Mouse (Mus musculus): Measurements from ENCODE around the gene Gm2a. TPM values are rescaled to one million over a fixed set of nuclear protein-coding genes. Genes with fewer than 3 reads are reported as not detected.

Gm2a gene
- polyA plus RNA-seq, 1 experiment = 5.8 TPM

DNA sequence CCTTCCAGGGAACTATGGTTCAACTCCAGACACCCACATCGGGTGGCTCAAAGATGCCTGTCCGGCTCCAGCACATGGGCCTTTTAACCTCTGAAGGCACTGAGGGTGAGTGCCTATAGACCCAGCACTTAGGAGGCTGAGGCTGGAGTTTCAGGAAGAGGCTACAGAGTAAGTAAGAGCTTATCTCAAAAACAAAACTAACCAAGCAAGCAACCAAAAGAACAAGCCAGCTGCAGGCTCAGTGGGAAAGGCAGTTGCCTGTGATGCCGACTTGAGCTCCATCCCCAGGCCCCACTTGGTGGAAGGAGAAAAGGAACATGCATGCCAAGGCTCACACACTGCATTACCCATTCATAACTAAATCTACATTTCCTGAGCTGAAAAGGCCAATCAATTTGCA, 19.4 kb upstream of the Gm2a start:
- H3ac ChIP-seq (ENCODE audit: control insufficient read depth, insufficient read length) = no peak overlapping the region
- no peak overlapping the region for H3K4me3 ChIP-seq
- no peaks in the 10 kb centered on the region for H3K79me2 ChIP-seq (ENCODE audit: control insufficient read depth, insufficient read depth)
- no peaks in the 10 kb centered on the region for H3K36me3 ChIP-seq (ENCODE audit: control insufficient read depth, insufficient read depth)
- no peak overlapping the region for H3K4me2 ChIP-seq (ENCODE audit: low read depth)
- no peak for TF ChIP-seq MAX (IDR thresholded peaks at IDR 0.05; ENCODE audit: low read depth)
- no peak for TF ChIP-seq TCF3 (IDR thresholded peaks at IDR 0.05; ENCODE audit: insufficient read length, low read depth)
- TF ChIP-seq MYOG (IDR thresholded peaks at IDR 0.05; ENCODE audit: control insufficient read depth in 1 of 3, insufficient read depth in 1 of 3, insufficient read length in 2 of 3, low read depth in 2 of 3) = no peak
- no peak for TF ChIP-seq USF1 (IDR thresholded peaks at IDR 0.05; ENCODE audit: low read depth)
- TF ChIP-seq POLR2A (IDR thresholded peaks at IDR 0.05; ENCODE audit: insufficient read length, low read depth) = no peak
- no peak for TF ChIP-seq TCF12 (IDR thresholded peaks at IDR 0.05; ENCODE audit: insufficient read depth, poor library complexity, severe bottlenecking)
- no peak for TF ChIP-seq REST (IDR thresholded peaks at IDR 0.05; ENCODE audit: insufficient read depth, insufficient read length)
- no peaks in the 10 kb centered on the region for H3K27me3 ChIP-seq (ENCODE audit: control insufficient read depth, insufficient read depth, insufficient read length)

DNA sequence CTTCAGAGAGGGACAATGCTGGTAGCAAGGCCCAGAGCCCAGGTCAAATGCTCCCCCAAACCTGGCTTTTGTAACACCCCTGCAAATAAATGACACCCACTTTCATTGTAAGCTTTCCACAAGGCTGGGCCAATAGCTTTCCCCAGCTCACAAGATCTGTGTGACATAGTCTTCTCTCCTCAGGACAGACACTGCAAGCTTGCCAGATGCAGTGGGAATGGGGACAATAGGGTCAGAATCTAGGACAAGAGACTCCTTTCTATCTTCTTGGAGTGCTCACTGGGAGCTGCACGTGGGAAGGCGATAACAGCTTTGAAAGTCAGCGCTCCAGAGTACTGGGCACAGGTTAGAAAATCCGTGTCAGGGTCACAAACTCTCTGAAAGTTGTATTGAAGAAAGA, 18.7 kb upstream of the Gm2a start:
- H3ac ChIP-seq (ENCODE audit: control insufficient read depth, insufficient read length) = no peak overlapping the region
- H3K4me3 ChIP-seq = no peak overlapping the region
- no peak for TF ChIP-seq TCF12 (IDR thresholded peaks at IDR 0.05; ENCODE audit: insufficient read depth, poor library complexity, severe bottlenecking)
- TF ChIP-seq MYOD1 (IDR thresholded peaks at IDR 0.05; ENCODE audit: control insufficient read depth in 1 of 3, insufficient read length in 2 of 3, low read depth in 2 of 3) = no peak
- TF ChIP-seq MAX (IDR thresholded peaks at IDR 0.05; ENCODE audit: low read depth) = no peak
- no peak for TF ChIP-seq CEBPB (IDR thresholded peaks at IDR 0.05; ENCODE audit: insufficient read depth, poor library complexity, severe bottlenecking)
- TF ChIP-seq TCF3 (IDR thresholded peaks at IDR 0.05; ENCODE audit: insufficient read length, low read depth) = no peak
- no peak for TF ChIP-seq REST (IDR thresholded peaks at IDR 0.05; ENCODE audit: insufficient read depth, insufficient read length)
- no peak for TF ChIP-seq POLR2AphosphoS2 (IDR thresholded peaks at IDR 0.05; ENCODE audit: insufficient read length, low read depth)
- TF ChIP-seq MYOG (IDR thresholded peaks at IDR 0.05; ENCODE audit: control insufficient read depth in 1 of 3, insufficient read depth in 1 of 3, insufficient read length in 2 of 3, low read depth in 2 of 3) = no peak
- TF ChIP-seq SRF (IDR thresholded peaks at IDR 0.05; ENCODE audit: control insufficient read depth, insufficient read length, low read depth) = no peak
- TF ChIP-seq USF1 (IDR thresholded peaks at IDR 0.05; ENCODE audit: low read depth) = no peak
- TF ChIP-seq POLR2A (IDR thresholded peaks at IDR 0.05; ENCODE audit: insufficient read length, low read depth) = no peak
- TF ChIP-seq E2F4 (IDR thresholded peaks at IDR 0.05; ENCODE audit: insufficient read depth) = no peak
- no peaks in the 10 kb centered on the region for H3K79me2 ChIP-seq (ENCODE audit: control insufficient read depth, insufficient read depth)
- no peaks in the 10 kb centered on the region for H3K27me3 ChIP-seq (ENCODE audit: control insufficient read depth, insufficient read depth, insufficient read length)
- H3K36me3 ChIP-seq (ENCODE audit: control insufficient read depth, insufficient read depth) = no peaks in the 10 kb centered on the region
- no peak overlapping the region for H3K4me2 ChIP-seq (ENCODE audit: low read depth)

DNA sequence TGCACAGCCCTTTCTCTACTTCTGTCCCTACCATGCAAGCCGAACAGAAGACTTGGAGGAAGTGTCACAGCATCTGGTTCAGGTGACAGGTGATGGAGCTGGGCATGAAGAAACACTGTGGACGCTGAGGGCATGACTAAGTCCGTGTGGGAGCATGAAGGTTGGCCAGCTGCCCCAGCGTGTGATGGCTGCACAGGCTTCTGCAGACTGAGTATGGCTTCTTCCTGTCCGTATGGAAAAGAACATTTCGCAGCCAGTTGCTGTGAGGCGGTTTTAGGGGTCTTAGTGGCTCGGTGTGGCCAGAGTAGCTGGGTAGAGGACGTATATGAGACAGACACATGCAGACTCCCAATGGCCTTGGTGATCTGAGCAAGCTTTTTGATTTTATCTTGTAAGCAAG, 16.7 kb upstream of the Gm2a start:
- no peak overlapping the region for H3K4me3 ChIP-seq
- H3K36me3 ChIP-seq (ENCODE audit: control insufficient read depth, insufficient read depth) = no peaks in the 10 kb centered on the region
- TF ChIP-seq MYOD1 (IDR thresholded peaks at IDR 0.05; ENCODE audit: control insufficient read depth in 1 of 3, insufficient read length in 2 of 3, low read depth in 2 of 3) (peak in 1 of 3 experiments; percentile 36), REST (IDR thresholded peaks at IDR 0.05; ENCODE audit: insufficient read depth, insufficient read length) (no peak), TCF12 (IDR thresholded peaks at IDR 0.05; ENCODE audit: insufficient read depth, poor library complexity, severe bottlenecking) (no peak)
- H3K27me3 ChIP-seq (ENCODE audit: control insufficient read depth, insufficient read depth, insufficient read length) = no peaks in the 10 kb centered on the region
- no peaks in the 10 kb centered on the region for H3K79me2 ChIP-seq (ENCODE audit: control insufficient read depth, insufficient read depth)
- no peak overlapping the region for H3K4me2 ChIP-seq (ENCODE audit: low read depth)
- no peak overlapping the region for H3ac ChIP-seq (ENCODE audit: control insufficient read depth, insufficient read length)

DNA sequence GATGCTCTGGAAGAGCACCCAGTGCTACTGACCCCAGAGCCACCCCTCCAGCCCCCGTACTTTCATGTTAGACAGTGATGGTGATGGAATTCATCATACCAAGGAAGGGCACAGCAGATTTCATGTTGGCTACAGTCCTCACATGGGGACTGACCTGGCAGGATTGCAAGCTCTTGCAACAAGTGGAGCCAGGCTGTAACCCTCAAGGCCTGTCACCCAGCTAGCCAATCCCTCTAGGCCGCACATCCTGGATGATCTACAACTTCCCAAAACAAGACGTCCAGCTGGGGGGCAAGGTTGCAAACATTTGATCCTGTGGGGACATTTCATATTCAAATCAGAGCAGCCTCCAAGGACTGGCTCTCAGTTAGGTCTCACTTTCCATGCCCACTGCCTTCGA, 13.3 kb upstream of the Gm2a start:
- no peak overlapping the region for H3K4me3 ChIP-seq
- TF ChIP-seq MYOD1 (IDR thresholded peaks at IDR 0.05; ENCODE audit: control insufficient read depth in 1 of 3, insufficient read length in 2 of 3, low read depth in 2 of 3) (no peak), CEBPB (IDR thresholded peaks at IDR 0.05; ENCODE audit: insufficient read depth, poor library complexity, severe bottlenecking) (peak; percentile 87)
- H3K79me2 ChIP-seq (ENCODE audit: control insufficient read depth, insufficient read depth) = no peaks in the 10 kb centered on the region
- no peak overlapping the region for H3ac ChIP-seq (ENCODE audit: control insufficient read depth, insufficient read length)
- peaks cover 5% of the 10 kb centered on the region for H3K27me3 ChIP-seq (ENCODE audit: control insufficient read depth, insufficient read depth, insufficient read length)
- peak overlapping the region; percentile 18 for H3K4me2 ChIP-seq (ENCODE audit: low read depth)
- H3K36me3 ChIP-seq (ENCODE audit: control insufficient read depth, insufficient read depth) = no peaks in the 10 kb centered on the region

DNA sequence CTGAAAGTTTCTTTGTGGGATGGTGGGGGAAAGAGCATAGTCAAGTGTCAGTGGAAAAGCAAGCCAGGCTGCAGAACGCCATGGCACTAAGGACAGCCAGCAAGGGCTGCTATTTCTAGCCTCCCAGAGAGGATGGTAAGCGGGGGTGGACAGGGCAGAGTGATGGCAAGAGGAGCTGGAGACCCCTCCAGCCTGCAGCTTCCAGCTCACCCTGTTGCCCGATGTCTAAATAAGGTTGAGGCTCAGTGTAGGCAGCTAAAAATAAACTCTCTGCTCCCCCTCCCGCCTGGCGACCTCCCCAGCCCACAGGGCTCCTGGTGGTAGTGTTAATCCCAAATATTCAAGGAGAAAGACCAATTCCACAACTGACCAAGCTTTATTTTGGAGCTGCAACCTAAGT, 12.5 kb upstream of the Gm2a start:
- Histone ChIP-seq H3K27me3 (ENCODE audit: control insufficient read depth, insufficient read depth, insufficient read length) (peaks cover 5% of the 10 kb centered on the region), H3K4me2 (ENCODE audit: low read depth) (peak overlapping the region; percentile 18)

DNA sequence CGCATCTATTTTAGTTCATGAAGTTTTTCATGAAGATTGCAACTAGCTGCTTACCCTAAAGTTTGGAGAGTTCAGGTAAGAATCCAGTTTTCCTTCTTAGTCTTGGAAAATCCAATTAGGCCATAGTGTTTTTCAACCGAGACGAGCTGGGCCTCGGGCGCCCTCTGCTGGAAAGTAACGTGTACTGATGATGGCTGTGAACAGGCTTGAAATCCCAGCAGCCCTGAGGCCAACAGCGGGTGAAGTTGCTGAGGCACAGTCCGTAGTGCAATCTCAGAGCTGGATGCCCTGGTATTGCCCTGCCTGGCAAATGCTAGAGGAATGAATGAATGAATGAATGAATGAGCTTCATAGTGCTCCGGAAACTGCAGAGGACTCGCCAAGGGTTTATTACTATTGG, 10.9 kb upstream of the Gm2a start:
- no peaks in the 10 kb centered on the region for H3K79me2 ChIP-seq (ENCODE audit: control insufficient read depth, insufficient read depth)
- H3K27me3 ChIP-seq (ENCODE audit: control insufficient read depth, insufficient read depth, insufficient read length) = peaks cover 5% of the 10 kb centered on the region
- H3K4me2 ChIP-seq (ENCODE audit: low read depth) = no peak overlapping the region
- TF ChIP-seq POLR2A (IDR thresholded peaks at IDR 0.05; ENCODE audit: insufficient read length, low read depth) = no peak
- no peak for TF ChIP-seq MAX (IDR thresholded peaks at IDR 0.05; ENCODE audit: low read depth)
- TF ChIP-seq MYOD1 (IDR thresholded peaks at IDR 0.05; ENCODE audit: control insufficient read depth in 1 of 3, insufficient read length in 2 of 3, low read depth in 2 of 3) = no peak
- 0 out of 2 replicates have a peak, but pooled peaks have one; percentile 35 for TF ChIP-seq CEBPB (IDR thresholded peaks at IDR 0.05; ENCODE audit: insufficient read depth, poor library complexity, severe bottlenecking)
- TF ChIP-seq E2F4 (IDR thresholded peaks at IDR 0.05; ENCODE audit: insufficient read depth) = no peak
- H3K36me3 ChIP-seq (ENCODE audit: control insufficient read depth, insufficient read depth) = no peaks in the 10 kb centered on the region
- no peak overlapping the region for H3K4me3 ChIP-seq
- H3ac ChIP-seq (ENCODE audit: control insufficient read depth, insufficient read length) = no peak overlapping the region

More for the DNA sequence above, 12.5 kb upstream of the Gm2a start:
- Histone ChIP-seq H3K79me2 (ENCODE audit: control insufficient read depth, insufficient read depth) (no peaks in the 10 kb centered on the region), H3K4me3 (no peak overlapping the region), H3K36me3 (ENCODE audit: control insufficient read depth, insufficient read depth) (no peaks in the 10 kb centered on the region), H3ac (ENCODE audit: control insufficient read depth, insufficient read length) (no peak overlapping the region)
- TF ChIP-seq SRF (IDR thresholded peaks at IDR 0.05; ENCODE audit: control insufficient read depth, insufficient read length, low read depth) (no peak), MYOD1 (IDR thresholded peaks at IDR 0.05; ENCODE audit: control insufficient read depth in 1 of 3, insufficient read length in 2 of 3, low read depth in 2 of 3) (peak in 1 of 3 experiments; percentile 18), USF1 (IDR thresholded peaks at IDR 0.05; ENCODE audit: low read depth) (no peak)

Measured in myocyte (in vitro differentiated cells).